Mouse (Mus musculus) naive thymus-derived CD4-positive, alpha-beta T cell, adult 2 months (primary cell): ENCODE measurements at regions not wholly inside any gene's neighbourhood (a gene's known extent, or its start where the extent isn't known, plus 50 kb on each side); places are given as distances from the start of the nearest gene placed in this dataset.

Experiments
- DNase-seq: peaks from one replicate; pipeline ENCODE4 v3.0.0-alpha.2; 2011; ENCODE audit warnings: low read depth

DNA sequence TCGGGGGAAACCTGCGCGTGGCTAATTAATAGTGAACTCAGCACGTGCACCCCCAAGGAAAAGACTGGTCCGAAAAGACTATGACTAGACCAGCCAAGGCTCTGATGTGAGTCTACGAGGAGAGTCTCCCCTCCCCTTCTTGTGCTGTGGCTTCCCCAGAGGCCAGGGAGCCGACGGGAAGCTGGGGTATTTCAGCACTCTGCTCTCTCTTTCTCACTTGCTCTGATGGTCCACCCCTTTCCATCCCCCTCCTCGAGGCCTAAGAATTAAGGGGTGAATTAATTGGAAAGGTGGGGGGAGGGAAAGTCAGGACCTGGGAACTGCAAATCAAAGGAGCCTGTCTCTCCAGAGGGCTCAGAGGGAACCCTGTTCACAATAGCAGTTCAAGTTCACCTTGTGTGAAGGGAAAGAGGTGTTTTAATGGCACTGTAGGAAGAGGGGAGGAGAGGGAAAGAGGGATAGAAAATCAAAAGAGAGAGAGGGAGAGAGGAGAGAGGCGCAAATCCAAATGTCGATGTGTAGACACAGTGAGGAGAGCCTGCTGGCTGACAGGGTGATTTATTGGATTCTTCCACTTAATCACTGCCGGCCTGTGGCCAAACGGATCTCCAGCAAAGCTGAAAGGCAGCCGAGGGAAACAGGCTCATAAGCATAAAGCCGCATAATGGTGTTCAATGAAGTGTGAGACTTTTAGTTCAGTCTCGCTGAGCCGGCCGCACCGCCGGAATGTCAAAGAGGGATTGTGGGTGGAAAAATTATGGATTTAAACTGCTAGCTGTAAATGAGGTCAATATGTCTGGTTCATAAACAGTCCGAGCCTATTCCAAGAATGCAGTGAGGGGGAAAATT, 292.6 kb upstream of the Tle4 start:
- DNase-seq: no peak

GRCm38 (mm10) chr19:14889794-14890193, 291.9 kb upstream of the Tle4 start:
- DNase-seq: no peak

GRCm38 (mm10) chr19:14883707-14884421, 286.0 kb upstream of the Tle4 start:
- no peak for DNase-seq

- no peak for DNase-seq
Measured at GRCm38 (mm10) chr19:14880818-14881217, 283.0 kb upstream of the Tle4 start.

- DNase-seq: no peak
Measured at GRCm38 (mm10) chr19:14873986-14874385, 276.1 kb upstream of the Tle4 start.

DNA sequence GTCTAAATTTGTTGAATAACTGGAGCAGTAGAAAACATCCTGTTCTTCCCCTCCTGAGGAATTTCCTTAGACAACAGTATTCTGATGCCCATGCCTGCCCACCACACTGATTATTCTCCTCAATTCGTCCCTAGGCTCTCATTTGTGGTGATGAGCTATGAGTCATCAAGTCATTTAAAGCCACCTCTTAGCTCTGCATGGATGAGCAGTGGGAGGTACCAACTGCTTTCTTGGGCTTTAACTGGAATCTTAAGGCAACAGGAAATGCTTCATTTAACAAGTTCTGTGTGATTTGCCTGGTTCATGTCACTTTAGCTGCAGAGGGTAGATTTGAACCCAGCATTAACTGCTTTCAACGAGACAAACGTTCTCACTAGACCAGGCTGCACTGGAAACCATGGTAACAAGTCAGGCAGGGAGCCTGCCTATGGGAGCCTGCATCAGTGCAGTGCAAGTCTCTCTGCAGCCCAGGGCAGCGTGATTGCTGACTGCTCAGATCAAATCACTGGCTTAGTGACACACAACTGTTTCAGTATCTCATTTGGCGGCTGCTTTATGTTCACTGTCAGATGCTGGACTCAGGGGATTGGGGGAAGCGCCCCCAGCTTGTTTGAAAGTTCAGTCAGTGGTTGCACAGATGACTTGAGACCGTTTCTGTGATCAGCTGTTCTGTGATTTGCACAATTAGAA, 273.5 kb upstream of the Tle4 start:
- DNase-seq: no peak

GRCm38 (mm10) chr19:14862654-14863468, 265.0 kb upstream of the Tle4 start:
- no peak for DNase-seq

GRCm38 (mm10) chr19:14855036-14855435, 257.2 kb upstream of the Tle4 start:
- DNase-seq: no peak

- DNase-seq: no peak
Measured at GRCm38 (mm10) chr19:14853416-14853815, 255.6 kb upstream of the Tle4 start.

- DNase-seq: no peak
Measured at GRCm38 (mm10) chr19:14849561-14849960, 251.7 kb upstream of the Tle4 start.

GRCm38 (mm10) chr19:14847120-14847519, 249.3 kb upstream of the Tle4 start:
- no peak for DNase-seq

DNA sequence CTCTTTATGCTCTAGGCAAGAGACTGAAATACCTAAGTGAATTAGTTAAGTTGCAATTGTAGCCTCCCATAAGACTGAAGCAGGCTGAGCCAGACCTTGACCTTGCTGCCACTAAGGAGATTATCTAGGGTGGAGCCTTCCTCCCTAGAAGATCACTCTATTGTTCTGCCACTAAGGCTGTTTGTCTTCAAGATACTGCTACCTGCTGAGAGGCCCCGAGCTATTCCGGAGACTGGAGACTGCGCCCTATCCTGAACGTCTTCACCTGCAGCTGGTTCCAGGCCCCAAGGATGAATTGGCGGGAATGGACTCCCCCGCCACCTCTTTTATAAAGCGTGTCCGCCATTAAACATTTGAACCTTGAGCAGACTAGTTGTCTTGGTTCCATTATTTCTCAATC, 237.8 kb upstream of the Tle4 start:
- DNase-seq: no peak

DNA sequence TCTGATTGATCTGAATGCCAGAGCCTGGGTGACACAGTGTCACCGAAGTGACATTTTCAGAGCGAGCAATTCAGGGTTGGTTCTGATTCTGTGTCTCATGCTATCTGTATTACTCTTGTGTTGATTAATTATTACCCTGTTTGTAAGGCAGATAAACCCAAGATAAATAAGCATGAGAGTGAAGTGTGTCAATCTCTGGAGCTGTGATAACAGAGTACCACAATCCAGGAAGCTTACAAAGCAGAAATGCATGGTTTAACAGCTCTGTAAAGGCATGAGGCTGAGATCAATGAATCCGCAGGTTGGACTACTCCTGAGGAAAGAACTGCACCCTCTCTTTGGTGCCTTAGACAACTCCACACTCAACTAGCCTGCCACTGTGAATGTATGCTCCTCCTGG, 218.5 kb upstream of the Tle4 start:
- DNase-seq: no peak

GRCm38 (mm10) chr19:14806787-14807186, 208.9 kb upstream of the Tle4 start:
- DNase-seq: no peak

- DNase-seq: no peak
Measured at GRCm38 (mm10) chr19:14802909-14803650, 205.2 kb upstream of the Tle4 start.

DNA sequence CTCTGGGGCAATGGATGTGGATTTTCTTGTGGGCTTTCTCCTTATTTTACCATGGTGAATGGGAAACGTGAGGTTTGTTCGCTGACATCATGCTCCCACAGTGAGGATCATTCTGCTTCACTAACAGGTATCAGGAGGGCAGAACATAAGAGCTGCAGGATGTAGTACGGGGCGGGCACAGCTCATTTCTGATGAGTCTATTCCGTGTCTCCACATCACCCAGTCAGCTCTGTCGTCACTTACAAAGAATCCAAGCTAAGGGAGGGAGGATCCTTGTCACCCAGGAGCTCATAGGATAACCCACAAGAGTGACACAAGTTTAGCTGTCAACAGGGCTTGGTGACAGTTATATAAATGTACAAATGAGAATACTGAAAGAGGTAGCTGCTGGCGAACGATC, 203.8 kb upstream of the Tle4 start:
- DNase-seq: no peak

DNA sequence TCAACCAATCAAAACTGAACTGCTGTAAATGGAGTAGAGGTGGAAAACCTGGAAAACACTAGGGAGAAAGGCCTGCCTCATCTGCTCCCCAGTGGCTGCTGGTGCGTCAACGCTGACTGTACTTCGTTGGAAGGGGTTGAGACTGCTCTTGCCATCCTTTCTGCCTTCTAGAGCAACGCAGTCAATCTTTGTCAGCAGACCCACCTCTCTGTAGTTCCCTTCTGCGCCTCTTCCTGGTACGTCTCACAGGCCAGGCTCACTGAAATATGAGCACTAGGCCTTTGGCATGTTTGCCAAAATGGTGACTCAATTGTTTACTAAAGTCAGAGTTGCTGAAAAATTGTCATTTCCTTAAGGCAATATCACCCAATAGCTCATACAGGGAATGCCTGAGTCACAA, 201.2 kb upstream of the Tle4 start:
- DNase-seq: no peak

DNA sequence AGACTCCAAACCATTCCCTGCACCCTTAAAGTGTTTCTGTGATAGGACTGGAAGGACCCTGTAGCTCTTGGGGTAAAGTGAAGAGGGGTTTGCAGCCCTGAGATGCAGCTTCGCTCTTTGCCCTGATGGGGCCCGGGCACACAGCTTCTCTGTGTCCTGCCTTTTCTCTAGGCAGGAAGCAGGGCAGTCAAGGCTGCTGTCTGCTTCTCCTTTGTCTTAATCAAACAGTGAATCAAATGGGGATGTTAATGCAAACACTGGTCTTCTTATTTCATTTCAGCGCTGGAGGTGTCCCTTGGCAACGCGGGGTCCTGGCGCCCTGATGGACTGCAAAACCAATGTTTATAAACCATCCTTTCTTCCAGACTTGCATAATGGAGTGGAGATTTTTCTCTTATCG, 200.6 kb upstream of the Tle4 start:
- no peak for DNase-seq

- DNase-seq: no peak
Measured at GRCm38 (mm10) chr19:14795910-14796309, 198.1 kb upstream of the Tle4 start.

- DNase-seq: no peak
Measured at GRCm38 (mm10) chr19:14789992-14790391, 192.1 kb upstream of the Tle4 start.

- no peak for DNase-seq
Measured at GRCm38 (mm10) chr19:14788630-14789029, 190.8 kb upstream of the Tle4 start.
